Mouse (Mus musculus) brain, embryonic 14.5 days (tissue): Measurements from ENCODE around the gene AI837181. TPM values are rescaled to one million over a fixed set of nuclear protein-coding genes. Genes with fewer than 3 reads are reported as not detected.
"Not testable (repeated sequence)": the region's sequence is repeated elsewhere in the genome, so short reads cannot be mapped to it uniquely, and the experiment has no call there.

Experiments used
- DNase-seq: peaks from one replicate; pipeline ENCODE4 v3.0.0-alpha.2; 2011; ENCODE audit warnings: low read depth
- CTCF ChIP-seq: fragments of 200-500 bp; IDR thresholded peaks from 2 replicates; pipeline ENCODE4 v1.5.1; 2012; ENCODE audit warnings: inconsistent platforms, mild to moderate bottlenecking, moderate library complexity, borderline replicate concordance; ENCODE audit not compliant: insufficient read depth, insufficient read length; ENCODE audit errors: extremely low read depth
- POLR2A ChIP-seq: fragments of 200-500 bp; IDR thresholded peaks from 2 replicates; pipeline ENCODE4 v1.6.1; 2012; ENCODE audit warnings: mild to moderate bottlenecking, inconsistent platforms, borderline replicate concordance; ENCODE audit not compliant: poor library complexity, insufficient read depth, insufficient read length, severe bottlenecking; ENCODE audit errors: extremely low read depth
- polyA plus RNA-seq: library from polyadenylated mRNA; depleted of rRNA; stranded (reverse); fragments of >200 nt; gene quantifications from 2 replicates; pipeline ENCODE4 v1.2.3, GENCODE M21; 2012; rRNA removed

Gene AI837181
- 86.4 and 106 TPM in 2 replicates for polyA plus RNA-seq

DNA sequence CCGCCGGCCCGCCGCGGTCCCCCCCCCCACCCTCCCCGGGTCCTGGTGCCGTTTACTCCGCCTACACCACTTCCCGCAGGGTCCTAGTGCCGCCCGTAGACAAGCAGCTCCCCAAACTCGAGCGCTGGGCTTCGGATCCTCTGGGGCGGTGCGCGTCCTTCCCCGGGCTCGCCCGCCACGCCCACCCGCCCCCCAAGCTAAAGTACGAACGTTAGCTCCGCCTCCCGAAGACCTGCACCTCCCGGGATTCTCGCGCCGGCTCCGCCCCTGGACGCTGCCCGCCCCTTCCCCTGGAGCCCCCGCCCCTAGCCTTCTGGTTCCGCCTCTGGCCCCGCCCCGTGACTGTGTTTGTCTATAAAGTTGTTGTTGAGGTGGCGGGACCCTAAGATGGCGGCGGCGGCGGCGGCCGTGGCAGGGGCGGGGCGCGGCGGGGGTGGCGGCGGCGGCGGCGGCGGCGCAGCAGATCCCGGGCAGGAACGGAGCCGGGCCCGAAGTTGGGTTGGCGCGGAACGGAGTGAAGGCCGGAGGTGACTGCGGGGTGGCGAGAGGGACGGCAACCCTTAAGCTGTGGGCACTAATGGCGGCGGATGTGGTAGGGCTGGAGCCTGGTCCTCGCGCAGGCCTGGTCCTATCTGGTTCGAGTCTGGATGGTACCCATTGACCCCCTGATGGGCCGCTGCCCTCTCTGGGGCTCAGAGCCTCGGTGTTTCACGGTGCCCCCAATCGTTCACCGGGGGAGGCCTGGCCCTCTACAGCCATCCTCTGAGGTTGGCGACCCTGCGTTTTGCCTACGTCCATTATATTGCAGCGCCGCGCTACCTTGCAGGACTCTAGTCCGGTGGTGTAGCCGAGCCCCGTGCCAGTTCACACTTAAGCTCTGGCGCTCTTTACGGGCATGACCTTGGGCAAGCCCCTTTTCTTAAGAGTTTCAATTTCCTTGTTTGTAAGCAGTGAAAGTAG is at the start of gene AI837181, which contains the start of gene Drap1:
AI837181 (plus strand) TSS at position 363 of the 960 bp plus-strand sequence.
Drap1 (minus strand) TSS at position 198 of the 960 bp plus-strand sequence.
- peak; percentile 99 for DNase-seq

DNA sequence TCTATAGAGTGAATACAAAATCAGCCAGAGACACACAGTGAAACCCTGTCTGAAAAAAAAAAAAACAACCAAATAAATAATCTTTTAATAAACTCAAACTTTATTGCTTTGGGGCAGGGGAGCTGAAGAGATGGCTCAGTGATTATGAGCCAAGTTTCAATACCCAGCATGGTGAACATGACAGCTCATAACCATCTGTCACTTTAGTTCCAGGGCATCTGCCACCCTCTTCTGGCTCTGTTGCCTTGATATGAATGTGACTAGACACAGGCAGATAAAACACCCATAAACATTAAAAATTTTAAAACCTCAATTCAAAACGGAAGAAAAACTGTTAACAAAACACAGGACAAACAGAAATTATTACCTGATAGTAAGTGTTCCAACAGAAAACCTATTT is 47.5 kb upstream of the AI837181 start:
- TF ChIP-seq CTCF (no peak), POLR2A (no peak)
- DNase-seq, result peak; percentile 20

More for the DNA sequence above, at the start of gene AI837181, which contains the start of gene Drap1:
- 0 out of 2 replicates have a peak, but pooled peaks have one; percentile 24 for TF ChIP-seq POLR2A
- TF ChIP-seq CTCF, result no peak

DNA sequence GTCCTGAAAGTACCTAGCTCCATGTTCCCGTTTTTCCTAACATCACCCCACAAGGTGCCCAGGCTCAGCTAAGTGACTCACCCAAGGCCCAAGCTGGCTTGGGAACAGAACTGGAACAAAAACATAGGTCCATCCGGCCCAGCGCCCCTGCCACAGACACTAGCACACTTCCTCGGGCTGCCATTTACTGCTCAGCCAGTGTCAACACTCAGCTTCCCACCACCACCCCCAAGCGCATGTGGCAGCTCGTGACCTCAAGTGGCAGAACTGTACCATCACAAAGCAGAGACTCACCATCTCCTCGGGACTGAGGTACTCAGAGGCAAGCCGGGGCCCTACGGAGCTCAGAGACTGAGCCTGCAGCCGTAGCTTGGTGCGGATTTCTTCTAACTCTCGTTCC is 41.6 kb upstream of the AI837181 start:
- TF ChIP-seq CTCF, result no peak
- TF ChIP-seq POLR2A, result no peak
- no peak for DNase-seq

DNA sequence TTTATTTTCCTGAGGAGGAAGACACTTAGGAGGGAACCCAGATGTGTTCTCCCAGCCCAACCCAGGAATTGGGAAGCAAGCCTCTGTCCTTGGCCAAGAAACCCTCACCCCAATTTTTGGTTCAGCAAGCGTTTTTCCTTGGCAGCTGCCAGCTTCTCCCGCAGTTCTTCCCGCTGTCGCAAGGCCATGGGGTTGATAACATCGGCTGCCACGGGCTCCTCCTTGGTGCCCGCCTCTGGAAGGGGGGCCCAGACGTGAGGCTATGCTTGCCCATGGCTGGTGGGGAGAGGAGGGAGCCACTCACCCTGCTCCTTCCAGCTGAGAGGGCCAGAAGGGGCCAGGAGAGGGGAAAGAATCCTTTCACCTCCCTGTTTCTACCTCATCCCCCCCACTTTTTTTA is 40.2 kb upstream of the AI837181 start:
- no peak for DNase-seq
- TF ChIP-seq POLR2A (no peak), CTCF (no peak)

DNA sequence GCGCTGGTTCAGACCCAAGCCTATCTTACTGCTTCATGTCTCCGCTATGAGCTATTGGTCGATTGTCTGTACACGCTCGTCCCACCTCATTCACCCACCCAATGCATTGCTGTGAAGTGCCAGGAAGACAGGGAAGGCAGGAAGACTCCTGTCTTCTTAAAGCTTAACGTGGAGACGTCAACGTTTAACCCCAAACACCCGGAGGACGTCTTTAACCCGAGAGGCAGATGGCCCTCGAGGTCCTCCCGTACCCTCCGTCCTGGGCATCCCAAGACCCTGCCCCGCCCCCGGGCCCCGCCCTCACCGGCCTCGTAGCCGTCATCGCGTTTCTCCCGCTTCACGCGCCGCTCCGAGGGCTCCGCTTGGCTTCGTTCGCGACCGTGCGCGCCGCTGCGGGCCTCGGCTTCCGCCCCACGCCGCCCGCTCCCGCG is 36.9 kb upstream of the AI837181 start:
- TF ChIP-seq POLR2A, result no peak
- TF ChIP-seq CTCF, result no peak
- peak; percentile 21 for DNase-seq

DNA sequence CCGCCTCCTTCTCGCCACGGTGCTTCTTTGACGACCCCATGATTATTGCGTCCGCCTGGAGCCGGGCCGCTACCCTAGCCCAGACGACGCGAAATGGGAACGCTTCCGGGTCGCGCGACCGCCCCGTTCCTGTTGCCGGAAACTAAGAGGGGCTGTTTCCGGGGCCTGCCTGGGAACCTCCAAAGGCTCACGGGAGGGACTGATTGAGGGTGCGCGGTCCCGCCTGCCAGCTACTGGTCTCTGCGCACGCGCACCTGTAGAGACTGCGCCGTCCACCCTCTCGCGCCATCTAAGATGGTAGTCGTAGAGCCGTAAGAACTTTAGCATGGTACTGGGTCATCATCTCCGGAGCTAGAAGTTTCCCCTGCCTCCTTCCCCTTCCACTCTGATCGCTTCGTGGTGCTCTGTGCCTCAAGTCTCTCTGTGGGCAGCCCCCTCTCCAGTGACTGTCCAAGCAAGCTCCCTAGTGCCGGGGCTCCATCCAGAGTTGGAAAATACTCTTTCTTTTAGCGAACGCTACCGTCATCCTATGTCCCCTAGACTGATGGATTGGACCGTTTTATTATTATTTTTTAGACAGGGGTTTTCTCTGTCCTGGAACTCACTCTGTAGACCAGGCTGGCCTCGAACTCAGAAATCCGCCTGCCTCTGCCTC is 36.2 kb upstream of the AI837181 start, which contains the start of gene Sart1:
Sart1 (minus strand) TSS at position 116 of the 655 bp plus-strand sequence.
- TF ChIP-seq CTCF (no peak), POLR2A (peak; percentile 40; the same call in 1 of the 2 replicates)
- DNase-seq, result peak; percentile 99

DNA sequence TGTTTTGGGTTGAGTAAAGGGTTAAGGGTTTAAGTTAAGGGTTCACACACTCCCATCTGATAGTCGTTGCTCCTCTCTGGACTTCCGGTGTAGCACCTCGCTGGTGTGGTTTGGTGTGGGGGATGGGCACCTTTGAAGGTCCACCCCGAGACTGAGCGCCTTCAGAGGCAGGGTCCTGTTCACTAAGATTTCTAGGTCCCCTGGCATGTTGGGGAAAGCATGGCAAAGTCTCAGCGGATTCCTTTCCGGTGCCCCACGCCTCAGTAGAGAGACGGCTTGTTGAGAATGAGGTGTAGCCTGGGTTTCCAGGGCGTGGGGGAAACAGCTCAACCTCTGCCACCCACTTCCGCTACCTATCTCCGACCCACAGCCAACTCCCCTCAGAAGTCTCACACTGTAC is 35.3 kb upstream of the AI837181 start:
- no peak for TF ChIP-seq CTCF
- no peak for TF ChIP-seq POLR2A
- no peak for DNase-seq

DNA sequence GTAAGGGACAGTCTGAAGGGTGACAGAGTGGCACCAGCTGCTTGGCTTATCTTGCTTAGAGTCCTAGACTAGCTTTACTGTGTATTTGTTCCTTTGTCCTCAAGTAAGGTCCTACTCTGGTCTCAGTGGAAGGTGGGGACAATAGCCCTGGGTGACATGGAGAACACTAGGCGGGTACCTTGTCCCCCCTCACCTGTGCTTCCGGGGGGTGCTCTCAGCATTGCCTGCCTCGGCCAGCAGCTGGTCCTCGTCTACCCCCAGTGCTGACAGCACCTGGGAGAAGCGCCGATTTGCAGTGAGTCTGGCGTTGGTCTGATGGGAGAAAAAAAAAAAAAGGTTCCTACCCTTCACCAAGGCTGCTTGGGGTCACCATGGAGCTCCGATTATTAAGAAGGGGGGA is 34.5 kb upstream of the AI837181 start:
- DNase-seq, result no peak
- TF ChIP-seq POLR2A, result no peak
- no peak for TF ChIP-seq CTCF

DNA sequence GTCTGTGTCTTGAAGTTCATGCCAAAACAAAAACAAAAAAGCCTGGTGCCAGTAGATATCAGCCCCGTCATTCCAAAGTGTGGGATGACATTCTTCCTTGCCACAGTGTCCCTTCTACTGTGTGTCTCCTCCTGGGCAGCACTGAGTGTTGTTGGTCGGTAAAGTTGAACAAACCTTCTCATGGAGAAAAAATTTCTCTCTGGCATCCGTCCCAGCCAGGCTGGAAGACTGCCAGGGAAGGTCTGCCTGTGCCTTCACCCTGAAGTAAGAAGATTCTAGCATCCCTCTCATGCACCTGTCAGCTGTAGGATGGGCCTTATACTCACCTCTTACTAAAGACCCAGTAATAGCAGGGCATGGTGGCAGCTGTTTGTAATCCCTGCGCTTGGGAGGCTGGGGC is 32.1 kb upstream of the AI837181 start:
- no peak for TF ChIP-seq CTCF
- TF ChIP-seq POLR2A, result no peak
- peak; percentile 35 for DNase-seq

DNA sequence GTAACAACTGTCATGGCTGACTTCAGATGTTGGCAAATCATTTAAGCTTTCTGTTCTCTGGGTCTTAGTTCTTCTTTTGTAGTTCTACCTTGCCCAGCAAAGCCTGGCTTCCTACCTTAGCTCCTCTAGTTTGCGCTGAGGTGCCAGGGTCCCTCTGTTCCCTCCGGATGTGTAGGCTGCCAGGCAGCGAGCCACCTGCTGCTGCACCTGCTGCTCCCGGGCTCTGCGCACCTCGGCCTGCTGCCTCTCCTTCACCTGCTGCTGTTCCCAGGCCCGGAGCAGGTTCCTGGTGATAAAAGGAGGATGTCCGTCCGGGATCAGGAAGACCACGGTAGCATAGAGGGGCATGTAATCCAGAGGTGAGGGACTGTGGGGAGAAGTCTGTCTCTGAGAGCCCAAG is 30.8 kb upstream of the AI837181 start:
- no peak for DNase-seq
- TF ChIP-seq POLR2A, result no peak
- TF ChIP-seq CTCF, result no peak

DNA sequence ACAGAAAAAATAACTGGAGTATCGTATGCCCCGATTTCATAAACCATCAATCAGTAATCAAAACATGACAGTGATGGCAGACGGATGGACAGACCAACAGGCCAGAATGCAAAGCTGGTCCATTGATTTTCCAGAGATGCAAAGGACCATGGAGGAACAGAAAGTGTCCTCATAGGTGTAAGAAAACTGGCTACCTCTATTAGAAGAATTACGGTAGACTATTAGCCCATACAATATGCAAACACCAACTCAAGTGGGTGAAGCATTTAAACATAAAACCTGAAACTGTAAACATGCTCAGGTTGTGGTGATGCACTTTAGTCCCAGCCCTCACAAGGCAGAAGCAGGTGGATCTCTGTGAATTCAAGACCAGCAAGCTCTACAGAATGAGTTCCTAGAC is 29.6 kb upstream of the AI837181 start:
- DNase-seq, result no peak
- no peak for TF ChIP-seq POLR2A
- no peak for TF ChIP-seq CTCF

DNA sequence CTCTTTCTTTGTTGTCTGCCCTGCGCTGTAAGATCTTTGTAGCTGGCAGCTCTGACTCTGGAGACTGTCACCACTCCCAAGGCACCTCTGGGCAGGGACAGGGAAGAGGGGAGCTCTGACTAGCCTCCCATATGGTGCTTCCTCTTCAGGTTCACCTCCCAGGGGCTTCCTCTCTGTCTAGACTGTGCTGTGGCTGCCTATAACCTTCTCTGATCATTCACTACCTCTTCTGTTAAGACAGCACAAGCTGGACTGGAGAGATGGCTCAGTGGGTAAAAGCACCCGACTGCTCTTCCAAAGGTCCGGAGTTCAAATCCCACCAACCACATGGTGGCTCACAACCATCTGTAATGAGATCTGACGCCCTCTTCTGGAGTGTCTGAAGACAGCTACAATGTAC is 23.9 kb upstream of the AI837181 start:
- not testable (repeated sequence) for DNase-seq

DNA sequence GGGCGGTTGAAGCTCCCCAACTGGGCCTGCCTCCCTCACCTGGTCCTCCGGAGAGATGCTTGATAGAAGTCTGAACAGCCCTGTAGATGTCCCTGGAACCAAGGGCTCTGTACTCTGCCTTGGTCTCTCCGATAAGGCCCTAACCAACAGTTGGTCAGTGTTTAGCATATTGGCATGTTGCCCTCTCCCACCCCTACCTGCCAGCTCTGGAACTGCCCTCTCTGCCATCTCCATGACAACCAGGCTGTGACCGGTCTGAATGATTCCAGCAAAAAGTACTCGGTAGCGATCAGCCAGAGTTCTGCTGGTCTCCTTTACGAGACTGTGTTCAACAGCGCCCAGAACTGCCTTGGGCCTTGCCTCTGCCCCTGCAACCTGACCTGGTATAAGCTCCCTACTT is 22.7 kb upstream of the AI837181 start, which contains the start of gene Tsga10ip:
Tsga10ip (minus strand) TSS at position 234 of the 400 bp plus-strand sequence.
- TF ChIP-seq POLR2A, result no peak
- no peak for TF ChIP-seq CTCF
- no peak for DNase-seq
